In genomic region chr11:71018416-71019200, GRCm38 (mm10) we compare ENCODE assay signal across 1 mouse cellular context.
A peak's percentile ranks its signal among the peaks of the same experiment; 100 is the strongest.
TF ChIP-seq lines count a peak whose summit lies in the region.

No protein-coding gene starts in this region.

TF ChIP-seq in MEL, 35 proteins besides CTCF, POLR2A, EP300 and RAD21:
- no peak for TF ChIP-seq SIN3A (IDR thresholded peaks at IDR 0.05; ENCODE audit: low read length)
- no peak for TF ChIP-seq RCOR1 (IDR thresholded peaks at IDR 0.05; ENCODE audit: low read depth, low read length)
- TF ChIP-seq CHD1 (IDR thresholded peaks at IDR 0.05; ENCODE audit: low read depth, low read length), result no peak
- TF ChIP-seq E2F4 (IDR thresholded peaks at IDR 0.05; ENCODE audit: borderline replicate concordance, low read depth, low read length), result no peak
- TF ChIP-seq USF1 (IDR thresholded peaks at IDR 0.05; ENCODE audit: low read depth, low read length), result peak; percentile 84
- peak; percentile 59 for TF ChIP-seq MYC (IDR thresholded peaks at IDR 0.05; ENCODE audit: low read depth, low read length)
- peak; percentile 1; the same call in 1 of the 2 replicates for TF ChIP-seq MXI1 (IDR thresholded peaks at IDR 0.05; ENCODE audit: low read depth, low read length)
- TF ChIP-seq TCF12 (IDR thresholded peaks at IDR 0.05; ENCODE audit: low read depth, low read length), result no peak
- TF ChIP-seq USF2 (IDR thresholded peaks at IDR 0.05; ENCODE audit: borderline replicate concordance in 1 of 2, insufficient read depth in 1 of 2, low read depth in 1 of 2, low read length in 2 of 2), result peak in 1 of 2 experiments; percentile 32; a peak in 1 of 4 replicates
